22 mouse cellular contexts compared by ENCODE assay signal in the genomic region with DNA sequence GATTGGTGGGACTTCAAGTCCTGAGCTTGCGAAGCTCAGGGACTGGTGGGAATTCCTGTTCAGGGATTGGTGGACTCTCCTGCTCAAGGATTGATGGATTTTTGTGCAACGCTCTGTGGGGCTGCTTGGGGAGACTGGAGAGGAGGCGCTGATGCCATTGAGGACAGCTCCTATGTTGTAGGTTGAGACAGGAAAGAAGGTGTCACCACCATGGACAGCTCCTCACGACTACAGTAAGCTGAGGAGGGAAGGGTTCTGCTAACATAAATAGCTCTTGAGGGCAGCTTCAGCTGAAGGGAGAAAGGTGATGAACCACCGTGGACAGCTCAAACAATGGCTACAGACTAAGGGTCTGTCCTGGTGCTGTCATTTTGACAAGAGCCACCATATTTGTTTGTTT. TPM values are rescaled to one million over a fixed set of nuclear protein-coding genes. Genes with fewer than 3 reads are reported as not detected.
DNase-seq lines count a peak whose midpoint lies in the region; ATAC-seq and TF ChIP-seq lines count a peak whose summit lies in the region.
"Had no signal": no experiment of that assay in that cellular context is flagged by ENCODE, and none has a peak within 500 bp of the region (broad histone marks: within the 10 kb centered on the region; RNA-seq: fewer than 3 reads in every experiment).

No protein-coding gene starts in this region.

- no peak for TF ChIP-seq EP300 in CH12.LX (IDR thresholded peaks at IDR 0.05; ENCODE audit: low read length)
- no peak for TF ChIP-seq EP300 in stomach, postnatal 0 days (optimal IDR thresholded peaks at IDR 0.05)

- ATAC-seq in liver, embryonic 12.5 days, result no peak
- no peak for ATAC-seq in stomach, postnatal 0 days (ENCODE audit: low FRiP score, low TSS enrichment)
- ATAC-seq: forebrain, embryonic 13.5 days; intestine, embryonic 15.5 days; midbrain, embryonic 16.5 days had no signal

- in situ Hi-C loops in CH12.LX (cut with MboI; ENCODE audit: low pct_ligation_motif_present, low pct_unique_long_range_greater_than_20kb, low sequenced_read_pairs), result no loop called here

- DNase-seq in liver (peak; percentile 18), 3T3-L1 (ENCODE audit: low read depth, low spot score) (peak; percentile 34), CH12.LX (ENCODE audit: extremely low read depth) (no peak)
- peak; percentile 21 for DNase-seq in embryonic facial prominence, embryonic 10.5 days (ENCODE audit: low spot score)
- DNase-seq in adrenal gland, postnatal 25 days, result no peak
- DNase-seq in stomach, postnatal 0 days (ENCODE audit: low spot score), result no peak
- DNase-seq: adrenal gland, postnatal 14 days; cerebellum, adult 11-12 months; cerebellum, postnatal 36 days; heart, adult 2 months; heart, postnatal 36 days; lung, postnatal 10 days; retina, postnatal 1 day had no signal

- H3K36me3 ChIP-seq in liver, embryonic 12.5 days, result no peaks in the 10 kb centered on the region
- peaks cover 0 to 2% of the 10 kb centered on the region in 2 experiments for H3K36me3 ChIP-seq in CH12.LX (replicated peaks in 1 of 2; ENCODE audit: control insufficient read depth in 1 of 2, insufficient read depth in 1 of 2, low read length in 1 of 2)
- H3K36me3 ChIP-seq in embryonic facial prominence, embryonic 10.5 days (replicated peaks), result peaks cover 4% of the 10 kb centered on the region; the same call in 1 of the 2 replicates
- H3K36me3 ChIP-seq in stomach, postnatal 0 days (ENCODE audit: control insufficient read depth, insufficient read depth, low read length), result no peaks in the 10 kb centered on the region
- H3K36me3 ChIP-seq: intestine, embryonic 15.5 days; stomach, embryonic 15.5 days had no signal

- dilution Hi-C loops in CH12.LX (cut with MboI; ENCODE audit: extremely low pct_ligation_motif_present, extremely low pct_unique_long_range_greater_than_20kb, low sequenced_read_pairs), result no loop called here

- TF ChIP-seq POLR2A in CH12.LX (IDR thresholded peaks at IDR 0.05; ENCODE audit: low read depth, low read length), result no peak

- TF ChIP-seq CTCF in CH12.LX (conservative IDR thresholded peaks at IDR 0.05 in 1 of 2, IDR thresholded peaks at IDR 0.05 in 1 of 2; ENCODE audit: low read depth in 2 of 2, low read length in 2 of 2), result no peak
- no peak for TF ChIP-seq CTCF in stomach, postnatal 0 days (IDR thresholded peaks at IDR 0.05; ENCODE audit: low read depth)

- no peak overlapping the region for H3K4me3 ChIP-seq in liver, embryonic 12.5 days
- no peak overlapping the region for H3K4me3 ChIP-seq in CH12.LX (replicated peaks in 1 of 3; ENCODE audit: low read depth in 2 of 3, low read length in 2 of 3, poor library complexity in 1 of 3)
- no peak overlapping the region for H3K4me3 ChIP-seq in embryonic facial prominence, embryonic 10.5 days
- no peak overlapping the region for H3K4me3 ChIP-seq in stomach, postnatal 0 days (ENCODE audit: low read depth, low read length)
- H3K4me3 ChIP-seq: erythroblast, embryonic 14.5 days; forebrain, embryonic 13.5 days; heart, adult 2 months; intestine, embryonic 15.5 days; kidney, embryonic 15.5 days; megakaryocyte, embryonic 14.5 days; stomach, embryonic 15.5 days had no signal

- TF ChIP-seq RAD21 in CH12.LX (IDR thresholded peaks at IDR 0.05; ENCODE audit: low read depth, low read length), result no peak

- H3K79me2 ChIP-seq in CH12.LX (replicated peaks; ENCODE audit: control insufficient read depth, extremely low read depth, insufficient read depth, poor library complexity, severe bottlenecking), result 0 out of 2 replicates have a peak, but pooled peaks cover 2% of the 10 kb centered on the region

- no peak overlapping the region for H3K4me2 ChIP-seq in liver, embryonic 12.5 days
- H3K4me2 ChIP-seq in CH12.LX (ENCODE audit: insufficient read depth, low read depth, poor library complexity, severe bottlenecking), result no peak overlapping the region
- H3K4me2 ChIP-seq in stomach, postnatal 0 days (replicated peaks; ENCODE audit: low read depth), result no peak overlapping the region
- H3K4me2 ChIP-seq: forebrain, embryonic 13.5 days; hindbrain, embryonic 14.5 days; intestine, embryonic 15.5 days; kidney, embryonic 15.5 days; stomach, embryonic 15.5 days had no signal

- H3K27me3 ChIP-seq in liver, embryonic 12.5 days (replicated peaks), result no peaks in the 10 kb centered on the region
- H3K27me3 ChIP-seq in CH12.LX (replicated peaks), result no peaks in the 10 kb centered on the region
- H3K27me3 ChIP-seq in embryonic facial prominence, embryonic 10.5 days (replicated peaks; ENCODE audit: low read depth, poor library complexity, severe bottlenecking), result no peaks in the 10 kb centered on the region
- no peaks in the 10 kb centered on the region for H3K27me3 ChIP-seq in stomach, postnatal 0 days (ENCODE audit: control insufficient read depth, insufficient read depth, low read length)
- H3K27me3 ChIP-seq: forebrain, embryonic 13.5 days; intestine, embryonic 15.5 days; kidney, embryonic 15.5 days; megakaryocyte, embryonic 14.5 days; stomach, embryonic 15.5 days had no signal

- no peak overlapping the region for H3K9ac ChIP-seq in liver, embryonic 12.5 days
- no peak overlapping the region for H3K9ac ChIP-seq in CH12.LX (ENCODE audit: insufficient read depth, low read depth)
- H3K9ac ChIP-seq in stomach, postnatal 0 days (ENCODE audit: low read length), result no peak overlapping the region
- H3K9ac ChIP-seq: forebrain, embryonic 13.5 days; hindbrain, embryonic 14.5 days; intestine, embryonic 15.5 days; kidney, embryonic 15.5 days; stomach, embryonic 15.5 days had no signal

- no peak overlapping the region for H3K27ac ChIP-seq in liver, embryonic 12.5 days
- H3K27ac ChIP-seq in CH12.LX (ENCODE audit: insufficient read depth, low read depth), result no peak overlapping the region
- H3K27ac ChIP-seq in embryonic facial prominence, embryonic 10.5 days (replicated peaks), result no peak overlapping the region
- H3K27ac ChIP-seq in stomach, postnatal 0 days (replicated peaks), result no peak overlapping the region
- H3K27ac ChIP-seq: forebrain, embryonic 13.5 days; heart, adult 2 months; hindbrain, embryonic 14.5 days; intestine, embryonic 15.5 days; kidney, embryonic 15.5 days; stomach, embryonic 15.5 days had no signal

- H3K9me3 ChIP-seq in liver, embryonic 12.5 days (replicated peaks), result no peaks in the 10 kb centered on the region
- H3K9me3 ChIP-seq in CH12.LX (replicated peaks; ENCODE audit: low read length), result peaks cover 10% of the 10 kb centered on the region
- no peaks in the 10 kb centered on the region for H3K9me3 ChIP-seq in embryonic facial prominence, embryonic 10.5 days
- H3K9me3 ChIP-seq in stomach, postnatal 0 days (ENCODE audit: control insufficient read depth, low read length), result no peaks in the 10 kb centered on the region
- H3K9me3 ChIP-seq: intestine, embryonic 15.5 days; kidney, embryonic 15.5 days; stomach, embryonic 15.5 days had no signal

- H3K4me1 ChIP-seq in liver, embryonic 12.5 days, result peaks cover 14% of the 10 kb centered on the region
- peaks cover 2 to 16% of the 10 kb centered on the region in 2 experiments for H3K4me1 ChIP-seq in CH12.LX (ENCODE audit: control insufficient read depth in 1 of 2, insufficient read depth in 2 of 2)
- peaks cover 10% of the 10 kb centered on the region for H3K4me1 ChIP-seq in embryonic facial prominence, embryonic 10.5 days
- H3K4me1 ChIP-seq in stomach, postnatal 0 days (replicated peaks; ENCODE audit: control insufficient read depth, insufficient read depth), result no peaks in the 10 kb centered on the region

- whole genome bisulfite sequencing in liver, embryonic 12.5 days (ENCODE audit: insufficient replicate concordance), result 50% methylated on average over 5 of the region's 5 CpGs
- WGBS in embryonic facial prominence, embryonic 10.5 days, result 65% methylated on average over 5 of the region's 5 CpGs
- WGBS in stomach, postnatal 0 days, result 61% methylated on average over 5 of the region's 5 CpGs

RNA-seq across cellular contexts. Expression of a gene that starts 2.4 kb away (rescaled TPM):
- 73.8 and 75.8 TPM in 2 replicates for polyA plus RNA-seq in liver, embryonic 12.5 days (2016; fragmentation: Nextera tagmentation; extraction: Ambion mirVana)
- total RNA-seq in CH12.LX (2012; rRNA removed), result 196 and 222 TPM in 2 replicates
- 88.1 and 88.2 TPM in 2 replicates for total RNA-seq in CH12.LX (2014; rRNA removed)
- 194 and 197 TPM in 2 replicates for polyA plus RNA-seq in CH12.LX (2012; ENCODE audit: insufficient read length, low read depth)
- 120 and 121 TPM in 2 replicates for polyA plus RNA-seq in embryonic facial prominence, embryonic 10.5 days (2016; fragmentation: Nextera tagmentation; extraction: Ambion mirVana)
- 144 and 170 TPM in 2 replicates for total RNA-seq in adrenal gland, postnatal 25 days (2021)
- 123 and 136 TPM in 2 replicates for polyA plus RNA-seq in stomach, postnatal 0 days (2015; fragmentation: Nextera tagmentation; extraction: Ambion mirVana)

RNA-seq across cellular contexts. Expression of a gene that starts 5.0 kb away (rescaled TPM):
- 15.9 and 17.5 TPM in 2 replicates for polyA plus RNA-seq in liver, embryonic 12.5 days (2016; fragmentation: Nextera tagmentation; extraction: Ambion mirVana)
- total RNA-seq in CH12.LX (2012; rRNA removed), result 17.9 and 18.6 TPM in 2 replicates
- 9.2 and 9.4 TPM in 2 replicates for total RNA-seq in CH12.LX (2014; rRNA removed)
- 22.0 and 22.4 TPM in 2 replicates for polyA plus RNA-seq in CH12.LX (2012; ENCODE audit: insufficient read length, low read depth)
- polyA plus RNA-seq in embryonic facial prominence, embryonic 10.5 days (2016; fragmentation: Nextera tagmentation; extraction: Ambion mirVana), result 62.7 and 67.3 TPM in 2 replicates
- total RNA-seq in adrenal gland, postnatal 25 days (2021), result 75.2 and 75.3 TPM in 2 replicates
- polyA plus RNA-seq in stomach, postnatal 0 days (2015; fragmentation: Nextera tagmentation; extraction: Ambion mirVana), result 10.2 and 11.1 TPM in 2 replicates

RNA-seq across cellular contexts. Expression of a gene that starts 23.8 kb away (rescaled TPM):
- 10.6 and 11.3 TPM in 2 replicates for polyA plus RNA-seq in liver, embryonic 12.5 days (2016; fragmentation: Nextera tagmentation; extraction: Ambion mirVana)
- 10.3 and 11.7 TPM in 2 replicates for total RNA-seq in CH12.LX (2012; rRNA removed)
- 11.0 TPM in 2 replicates for total RNA-seq in CH12.LX (2014; rRNA removed)
- polyA plus RNA-seq in CH12.LX (2012; ENCODE audit: insufficient read length, low read depth), result 8.5 and 8.7 TPM in 2 replicates
- 30.1 and 32.0 TPM in 2 replicates for polyA plus RNA-seq in embryonic facial prominence, embryonic 10.5 days (2016; fragmentation: Nextera tagmentation; extraction: Ambion mirVana)
- 16.4 and 19.7 TPM in 2 replicates for total RNA-seq in adrenal gland, postnatal 25 days (2021)
- 15.9 and 16.0 TPM in 2 replicates for polyA plus RNA-seq in stomach, postnatal 0 days (2015; fragmentation: Nextera tagmentation; extraction: Ambion mirVana)

RNA-seq across cellular contexts. Expression of a gene that starts 39.5 kb away (rescaled TPM):
- 40.2 and 42.0 TPM in 2 replicates for polyA plus RNA-seq in liver, embryonic 12.5 days (2016; fragmentation: Nextera tagmentation; extraction: Ambion mirVana)
- total RNA-seq in CH12.LX (2012; rRNA removed) (107 and 109 TPM in 2 replicates), CH12.LX (2014; rRNA removed) (56.6 and 59.9 TPM in 2 replicates)
- 95.3 and 107 TPM in 2 replicates for polyA plus RNA-seq in CH12.LX (2012; ENCODE audit: insufficient read length, low read depth)
- 90.0 and 93.5 TPM in 2 replicates for polyA plus RNA-seq in embryonic facial prominence, embryonic 10.5 days (2016; fragmentation: Nextera tagmentation; extraction: Ambion mirVana)
- total RNA-seq in adrenal gland, postnatal 25 days (2021), result 52.6 and 57.3 TPM in 2 replicates
- 24.2 and 25.6 TPM in 2 replicates for polyA plus RNA-seq in stomach, postnatal 0 days (2015; fragmentation: Nextera tagmentation; extraction: Ambion mirVana)

RNA-seq across cellular contexts. Expression of a gene that starts 46.8 kb away (rescaled TPM):
- polyA plus RNA-seq in liver, embryonic 12.5 days (2016; fragmentation: Nextera tagmentation; extraction: Ambion mirVana), result 3.4 and 4.4 TPM in 2 replicates
- total RNA-seq in CH12.LX (2012; rRNA removed) (38.4 and 38.8 TPM in 2 replicates), CH12.LX (2014; rRNA removed) (9.0 and 9.1 TPM in 2 replicates)
- 28.1 and 30.3 TPM in 2 replicates for polyA plus RNA-seq in CH12.LX (2012; ENCODE audit: insufficient read length, low read depth)
- polyA plus RNA-seq in embryonic facial prominence, embryonic 10.5 days (2016; fragmentation: Nextera tagmentation; extraction: Ambion mirVana), result 3.6 and 4.2 TPM in 2 replicates
- 3.4 and 4.4 TPM in 2 replicates for total RNA-seq in adrenal gland, postnatal 25 days (2021)
- 1.0 and 1.3 TPM in 2 replicates for polyA plus RNA-seq in stomach, postnatal 0 days (2015; fragmentation: Nextera tagmentation; extraction: Ambion mirVana)

Comparison
In these comparisons a context has a peak if more than half of its experiments do, and no peak if none do; other contexts are left out.
1. DNase-seq: peak in liver (single experiment), 3T3-L1 (single experiment) and embryonic facial prominence, embryonic 10.5 days (single experiment); none in CH12.LX (single experiment), adrenal gland, postnatal 25 days (single experiment) and stomach, postnatal 0 days (single experiment).